Mouse (Mus musculus): ENCODE data around the gene Rgl1.

The Rgl1 gene

DNA sequence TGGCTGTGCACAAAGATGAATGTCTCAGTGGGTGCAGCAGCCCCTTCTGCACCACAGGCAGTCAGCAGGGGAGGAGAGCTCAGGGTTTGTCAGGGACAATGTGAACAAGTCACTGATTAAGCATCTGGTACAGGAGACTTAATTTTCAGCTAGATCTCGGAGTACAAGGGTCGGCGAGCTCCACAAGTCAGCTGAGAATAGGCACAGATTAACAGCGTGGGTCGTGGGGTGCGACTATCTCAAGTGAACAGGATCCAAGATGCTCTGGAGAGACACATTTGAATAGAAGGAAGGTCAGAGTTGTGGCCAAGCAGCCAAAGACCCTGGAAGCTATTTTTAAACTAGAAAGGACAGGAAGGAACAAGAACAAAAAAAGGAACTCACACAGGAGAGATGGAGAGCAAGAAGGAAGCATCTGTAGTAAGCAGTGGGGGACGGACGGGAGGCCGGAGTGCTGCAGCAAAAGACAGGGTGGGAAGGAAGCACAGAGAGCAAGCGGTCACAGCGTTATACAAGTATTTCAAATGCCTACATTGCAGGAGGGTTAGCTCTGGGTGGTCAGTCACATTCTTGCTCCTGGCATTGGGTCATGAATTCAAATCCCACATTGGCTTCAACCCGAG, 153.5 kb downstream of the Rgl1 start:
- no peak for DNase-seq

GRCm38 (mm10) chr1:152609547-152609946, 156.6 kb downstream of the Rgl1 start:
- DNase-seq = no peak

- DNase-seq = no peak
These were observed 157.1 kb downstream of the Rgl1 start for GRCm38 (mm10) chr1:152609006-152609405.

- DNase-seq = peak; percentile 39
These were observed 158.4 kb downstream of the Rgl1 start for GRCm38 (mm10) chr1:152607765-152608164.

DNA sequence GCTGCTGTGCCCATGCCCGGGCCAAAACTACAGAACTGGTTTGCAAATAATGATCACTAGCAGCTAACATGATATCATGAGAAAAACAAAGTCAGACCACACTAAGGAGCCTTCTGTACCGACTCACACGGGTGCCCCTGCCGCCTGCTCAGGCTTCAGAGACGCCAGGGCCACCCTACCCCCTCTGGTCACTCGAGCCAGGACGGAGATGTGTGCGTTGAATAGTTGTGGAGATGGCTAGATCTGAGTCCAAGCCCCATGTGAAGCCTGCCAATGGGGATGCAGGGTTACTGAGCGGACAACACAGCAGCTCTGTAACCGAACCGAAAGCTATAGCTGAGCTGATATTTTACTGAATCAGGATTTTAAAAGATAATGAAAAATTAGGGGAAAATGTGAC, 159.4 kb downstream of the Rgl1 start:
- DNase-seq = no peak

- DNase-seq = no peak
These were observed 160.1 kb downstream of the Rgl1 start for GRCm38 (mm10) chr1:152605895-152606625.

DNA sequence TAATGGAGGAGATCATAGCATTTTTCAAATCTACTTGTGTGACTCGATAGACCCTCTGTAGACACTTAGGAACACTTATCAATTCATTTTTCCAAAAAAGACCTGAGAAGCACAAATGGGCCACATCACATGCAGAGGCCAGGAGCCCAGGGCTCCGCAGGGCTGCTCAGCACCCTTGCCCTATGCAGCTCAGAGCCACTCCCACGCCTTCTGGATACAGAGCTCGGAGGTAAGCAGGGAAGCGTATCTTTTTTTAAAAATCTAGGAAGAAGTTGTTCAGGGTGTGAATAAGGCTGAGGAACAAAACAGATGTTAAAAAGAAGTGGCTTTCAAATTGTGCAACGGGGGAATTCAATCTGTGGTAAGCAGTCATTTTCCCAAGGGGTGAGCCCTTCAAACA, 162.0 kb downstream of the Rgl1 start:
- DNase-seq = no peak

- DNase-seq = no peak
These were observed 162.5 kb downstream of the Rgl1 start for GRCm38 (mm10) chr1:152603628-152604027.

DNA sequence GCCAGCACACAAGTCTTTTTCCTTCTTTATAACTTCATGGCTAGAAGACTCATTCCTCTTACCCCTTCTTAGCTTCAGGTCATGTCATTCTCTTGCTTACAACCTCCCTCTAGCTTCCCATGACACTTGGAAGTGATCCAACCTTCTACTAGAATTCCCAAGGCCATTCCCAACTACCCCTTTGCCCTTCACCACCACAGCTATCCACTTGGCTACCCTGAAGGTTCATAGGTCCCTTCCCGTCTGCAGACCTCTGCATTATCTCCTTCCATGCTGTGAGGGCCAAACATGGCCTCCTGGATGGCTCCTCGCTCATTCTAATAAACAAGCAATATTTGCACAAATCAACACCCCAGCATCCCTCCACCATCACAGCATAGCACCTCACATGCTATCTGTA, 165.7 kb downstream of the Rgl1 start:
- DNase-seq = no peak

- DNase-seq = peak; percentile 72
These were observed 166.8 kb downstream of the Rgl1 start for GRCm38 (mm10) chr1:152599347-152599746.

DNA sequence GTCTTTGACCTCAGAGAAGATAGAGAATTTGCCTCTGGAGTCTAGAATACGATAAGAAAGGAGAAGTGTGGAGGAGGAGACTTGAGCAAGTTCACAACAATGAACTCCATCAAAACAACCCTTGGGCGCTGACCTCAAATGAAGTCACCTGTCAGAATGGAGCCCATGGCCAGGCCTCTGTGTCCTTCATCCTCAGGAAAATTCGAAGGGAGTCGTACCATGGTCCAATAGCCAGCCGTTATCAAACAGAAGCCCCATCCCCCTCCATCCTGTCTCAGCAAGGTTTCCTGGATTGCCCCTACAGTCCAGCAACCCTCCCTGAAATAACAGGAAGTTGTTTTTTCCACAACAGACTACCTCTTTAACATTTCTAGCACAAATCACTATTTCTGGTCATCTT, 171.5 kb downstream of the Rgl1 start:
- DNase-seq = peak; percentile 50

- no peak for DNase-seq
These were observed 172.2 kb downstream of the Rgl1 start for GRCm38 (mm10) chr1:152593831-152594549.

DNA sequence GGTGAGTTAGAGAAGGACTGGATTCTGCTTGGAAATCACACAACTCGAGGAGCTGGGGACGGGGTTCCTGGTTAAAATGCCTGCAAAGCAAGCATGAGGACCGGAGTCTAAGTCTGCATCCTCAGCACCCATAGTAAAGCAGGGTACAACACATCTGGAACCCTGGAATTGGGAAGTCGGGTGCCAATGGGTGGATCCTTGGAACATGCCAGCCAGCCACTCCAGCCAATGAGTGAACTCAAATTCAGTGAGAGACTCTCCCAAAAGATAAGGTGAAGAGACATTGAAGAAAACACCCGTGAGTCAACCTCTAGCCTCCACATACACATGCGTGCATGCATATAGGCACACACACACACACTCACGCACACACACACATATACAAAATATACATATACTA, 172.8 kb downstream of the Rgl1 start:
- DNase-seq = no peak

DNA sequence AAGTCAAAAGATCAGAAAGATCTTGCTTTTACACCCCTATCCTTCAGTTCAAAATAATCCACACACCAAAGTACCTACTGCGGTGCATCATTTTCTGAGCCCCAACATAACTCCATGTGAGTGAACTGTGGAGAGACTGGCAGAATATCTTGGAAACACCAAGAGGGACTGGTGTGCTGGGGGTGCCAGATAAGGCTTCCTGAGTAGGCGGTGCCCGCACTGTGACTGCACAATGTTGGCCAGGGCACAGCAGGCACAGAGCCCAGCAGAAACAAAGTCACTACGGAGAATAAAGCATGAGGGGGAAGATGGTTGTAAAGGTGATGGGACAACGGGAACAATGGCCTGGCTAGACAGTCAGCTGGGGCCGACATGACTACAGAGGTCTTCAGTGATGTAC, 173.5 kb downstream of the Rgl1 start:
- peak; percentile 79 for DNase-seq

- no peak for DNase-seq
These were observed 174.2 kb downstream of the Rgl1 start for GRCm38 (mm10) chr1:152591746-152592498.

- no peak for DNase-seq
These were observed 175.8 kb downstream of the Rgl1 start for GRCm38 (mm10) chr1:152590321-152590720.

GRCm38 (mm10) chr1:152589331-152589935, 176.7 kb downstream of the Rgl1 start:
- DNase-seq = peak; percentile 90

DNA sequence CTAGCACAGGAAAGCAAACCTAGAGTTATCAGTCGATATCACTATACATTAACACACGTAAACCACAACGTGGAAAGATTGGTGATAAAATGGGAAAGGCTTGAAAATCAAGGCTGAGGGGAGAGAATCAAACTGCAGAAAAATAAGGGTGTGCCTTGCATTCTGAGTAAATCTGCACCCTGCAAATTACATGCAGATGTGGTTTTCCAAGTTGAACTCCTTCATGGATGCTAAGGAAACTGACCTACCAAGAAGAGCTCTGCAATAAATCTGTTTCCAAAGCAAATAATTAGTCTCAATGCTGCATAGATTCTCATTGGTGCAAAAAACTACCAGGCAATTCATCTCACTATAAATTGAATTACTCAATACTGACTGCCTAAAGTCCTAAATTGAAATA, 178.7 kb downstream of the Rgl1 start:
- DNase-seq = no peak

GRCm38 (mm10) chr1:152585385-152585984, 180.7 kb downstream of the Rgl1 start:
- DNase-seq = peak; percentile 44

- no peak for DNase-seq
These were observed 181.2 kb downstream of the Rgl1 start for GRCm38 (mm10) chr1:152584933-152585332.

DNA sequence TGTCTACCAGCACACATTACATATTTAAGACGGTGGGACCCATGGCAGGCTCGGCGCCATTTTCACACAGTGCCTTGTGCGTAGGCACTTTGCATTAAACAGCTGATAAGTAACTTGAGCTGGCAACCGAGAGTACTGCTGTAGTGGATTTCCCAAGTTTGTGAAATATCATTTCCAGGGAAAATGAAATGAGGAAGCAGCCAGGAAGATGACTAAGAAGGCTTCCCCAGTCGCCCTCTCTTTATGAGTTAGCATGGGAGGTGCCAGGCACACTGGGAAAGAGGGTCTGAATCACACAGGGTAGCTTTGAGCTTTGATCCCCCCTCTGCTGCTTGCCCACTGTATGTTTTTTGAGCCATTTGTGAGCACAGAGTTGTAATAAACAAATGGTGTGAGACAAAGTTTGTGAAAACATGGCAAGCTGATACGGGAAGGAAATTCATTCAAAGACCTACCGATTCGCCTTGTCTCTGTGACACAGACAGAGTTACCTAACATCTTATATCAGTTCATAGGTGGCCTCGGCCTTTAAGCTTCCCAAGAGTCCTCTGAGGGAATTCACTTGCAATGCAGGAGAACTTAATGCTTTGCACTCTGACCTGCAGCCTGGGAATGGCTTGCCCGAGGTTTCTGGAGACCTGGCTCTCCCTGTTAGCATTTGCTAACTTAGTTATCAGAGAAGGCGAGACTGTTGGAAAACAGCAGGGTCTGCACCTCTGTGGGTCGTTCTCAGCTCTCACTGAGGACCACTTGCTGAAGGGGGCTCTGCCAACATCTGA, 184.8 kb downstream of the Rgl1 start:
- DNase-seq = no peak

DNA sequence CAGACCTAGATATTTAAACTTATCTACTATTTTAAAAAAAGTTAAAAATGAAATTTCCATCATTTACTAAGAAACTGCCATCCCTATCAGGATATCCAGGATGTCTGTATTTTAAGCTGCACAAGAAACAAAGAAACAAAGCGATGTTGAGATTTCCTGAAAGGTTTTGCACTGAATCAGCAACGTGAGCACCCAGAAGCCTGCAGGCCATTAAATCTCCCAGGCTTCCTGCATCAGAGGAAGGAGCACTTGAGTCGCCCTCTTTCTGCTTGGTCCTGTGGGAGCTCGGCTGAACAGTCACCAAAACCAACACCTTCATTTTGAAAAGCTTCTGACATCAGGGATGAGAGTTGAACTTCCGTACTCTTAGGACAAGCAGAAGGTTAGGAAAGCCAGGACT, 187.2 kb downstream of the Rgl1 start:
- DNase-seq = peak; percentile 34
